Comparison of ENCODE assay signal across 20 mouse cellular contexts in genomic region chr9:69941556-69941955, GRCm38 (mm10). TPM values are rescaled to one million over a fixed set of nuclear protein-coding genes. Genes with fewer than 3 reads are reported as not detected.
A peak's percentile ranks its signal among the peaks of the same experiment; 100 is the strongest.
DNase-seq lines count a peak whose midpoint lies in the region; ATAC-seq and TF ChIP-seq lines count a peak whose summit lies in the region.
"Had no signal": no experiment of that assay in that cellular context is flagged by ENCODE, and none has a peak within 500 bp of the region (broad histone marks: within the 10 kb centered on the region; RNA-seq: fewer than 3 reads in every experiment).

No protein-coding gene starts in this region.

- no peak overlapping the region for H3K27ac ChIP-seq in forebrain, postnatal 0 days (ENCODE audit: low read depth, low read length)
- H3K27ac ChIP-seq in forebrain, embryonic 12.5 days = no peak overlapping the region
- H3K27ac ChIP-seq: forebrain, embryonic 10.5 days; gastrocnemius, adult 2 months; kidney, embryonic 15.5 days; limb, embryonic 12.5 days; macrophage; stomach, postnatal 0 days had no signal

- H3K4me1 ChIP-seq in forebrain, postnatal 0 days (ENCODE audit: insufficient read depth) = no peaks in the 10 kb centered on the region
- H3K4me1 ChIP-seq in forebrain, embryonic 12.5 days = no peaks in the 10 kb centered on the region
- H3K4me1 ChIP-seq: forebrain, embryonic 10.5 days; kidney, embryonic 15.5 days; limb, embryonic 12.5 days had no signal

- intact Hi-C loops in left cerebral cortex, postnatal 4 days (cut with DNase I) = no loop called here
- intact Hi-C loops in left cerebral cortex, postnatal 10 days (cut with DNase I) = no loop called here

- no peaks in the 10 kb centered on the region for H3K27me3 ChIP-seq in forebrain, postnatal 0 days (ENCODE audit: insufficient read depth, low read length)
- no peaks in the 10 kb centered on the region for H3K27me3 ChIP-seq in forebrain, embryonic 12.5 days
- H3K27me3 ChIP-seq in Patski = peaks cover 16% of the 10 kb centered on the region

- no peak overlapping the region for H3K4me2 ChIP-seq in forebrain, postnatal 0 days (ENCODE audit: low read depth)
- no peak overlapping the region for H3K4me2 ChIP-seq in forebrain, embryonic 12.5 days
- H3K4me2 ChIP-seq: kidney, embryonic 15.5 days; limb, embryonic 12.5 days; liver, embryonic 11.5 days had no signal

- H3K9ac ChIP-seq in forebrain, postnatal 0 days = no peak overlapping the region
- no peak overlapping the region for H3K9ac ChIP-seq in forebrain, embryonic 12.5 days
- H3K9ac ChIP-seq: kidney, embryonic 15.5 days; limb, embryonic 12.5 days; liver, postnatal 0 days had no signal

- no peak for ATAC-seq in forebrain, postnatal 0 days
- no peak for ATAC-seq in forebrain, embryonic 12.5 days (ENCODE audit: low FRiP score)
- ATAC-seq in Patski = no peak
- ATAC-seq: liver, postnatal 0 days; lung, postnatal 0 days had no signal

- H3K4me3 ChIP-seq in forebrain, postnatal 0 days (ENCODE audit: low read depth, low read length) = no peak overlapping the region
- H3K4me3 ChIP-seq in forebrain, embryonic 12.5 days (replicated peaks) = no peak overlapping the region
- H3K4me3 ChIP-seq: forebrain, embryonic 10.5 days; gastrocnemius, adult 2 months; kidney, embryonic 15.5 days; limb, embryonic 12.5 days had no signal

- CTCF ChIA-PET in Patski (lab: Charles Lee) = interaction anchor here (1.7 kb wide), 1 partner anchor 318 kb away, joined by 5 read pairs; no protein-coding TSS in a partner anchor

- no peaks in the 10 kb centered on the region for H3K9me3 ChIP-seq in forebrain, postnatal 0 days (ENCODE audit: low read length)
- no peaks in the 10 kb centered on the region for H3K9me3 ChIP-seq in forebrain, embryonic 12.5 days
- H3K9me3 ChIP-seq: forebrain, embryonic 10.5 days; kidney, embryonic 15.5 days; limb, embryonic 12.5 days had no signal

- peak; percentile 16; the same call in 1 of the 2 replicates for TF ChIP-seq CTCF in forebrain, postnatal 0 days (IDR thresholded peaks at IDR 0.05; ENCODE audit: low read depth)
- TF ChIP-seq CTCF in Patski (IDR thresholded peaks at IDR 0.05) = peak; percentile 17

- no peaks in the 10 kb centered on the region for H3K36me3 ChIP-seq in forebrain, postnatal 0 days (ENCODE audit: insufficient read depth)
- no peaks in the 10 kb centered on the region for H3K36me3 ChIP-seq in forebrain, embryonic 12.5 days (replicated peaks)
- H3K36me3 ChIP-seq: forebrain, embryonic 10.5 days; kidney, embryonic 15.5 days; limb, embryonic 12.5 days had no signal

- in situ Hi-C loops in Patski (cut with MboI; ENCODE audit: low pct_unique_long_range_greater_than_20kb) = no loop called here

- 67% methylated on average over 6 of the region's 6 CpGs for WGBS in forebrain, postnatal 0 days
- WGBS in forebrain, embryonic 12.5 days = 80% methylated on average over 6 of the region's 6 CpGs

- no peak for DNase-seq in forebrain, postnatal 0 days
- peak; percentile 21 for DNase-seq in left cerebral cortex, postnatal 4 days
- DNase-seq in left cerebral cortex, postnatal 10 days (ENCODE audit: extremely low spot score in 1 of 2, low spot score in 2 of 2) = no peak
- DNase-seq in Patski (ENCODE audit: low read depth, low spot score) = no peak
- peak; percentile 29 for DNase-seq in retina, embryonic 14.5 days (ENCODE audit: low spot score)
- DNase-seq in right cerebral cortex, postnatal 14 days = no peak
- DNase-seq: B cell, adult 2 months; cerebellum, adult 9-11 months; gastrocnemius, adult 2 months; heart, postnatal 4 days; kidney, adult 11 months; liver, postnatal 0 days had no signal

- POLR2A ChIA-PET in Patski (lab: Charles Lee) = no interaction called here

RNA-seq across cellular contexts. Expression of gene Bnip2, which starts 47.7 kb away (rescaled TPM):
- 69.4 and 75.0 TPM in 2 replicates for total RNA-seq in forebrain, postnatal 0 days (2014; rRNA removed)
- 48.5 and 53.2 TPM in 2 replicates for polyA plus RNA-seq in forebrain, postnatal 0 days (2015; fragmentation: Nextera tagmentation; extraction: Ambion mirVana)
- 115 and 119 TPM in 2 replicates for polyA plus RNA-seq in forebrain, embryonic 12.5 days (2016; fragmentation: Nextera tagmentation; extraction: Ambion mirVana)
- 10 to 100 TPM; 64.0 to 67.1 TPM for total RNA-seq in left cerebral cortex, postnatal 4 days (2021)
- total RNA-seq in left cerebral cortex, postnatal 10 days (2021) = 10 to 100 TPM; 37.2 to 45.1 TPM
- 116 TPM for polyA plus RNA-seq in Patski (2021)

Comparison
In these comparisons a context has a peak if more than half of its experiments do, and no peak if none do; other contexts are left out.
1. DNase-seq: peak in left cerebral cortex, postnatal 4 days (single experiment) and retina, embryonic 14.5 days (single experiment); none in forebrain, postnatal 0 days (single experiment), left cerebral cortex, postnatal 10 days (0 of 2), Patski (single experiment) and right cerebral cortex, postnatal 14 days (single experiment).